Mouse (Mus musculus) thymus, postnatal 14 days (tissue): ENCODE measurements around the gene Dlgap1.

Experiments used
- DNase-seq: peaks from one replicate; pipeline ENCODE4 v3.0.0; 2021

The Dlgap1 gene

GRCm38 (mm10) chr17:69969021-69969815, at the start of gene Dlgap1:
Gene Dlgap1, plus strand, starts transcription at chr17:69969073.
- DNase-seq: no peak

DNA sequence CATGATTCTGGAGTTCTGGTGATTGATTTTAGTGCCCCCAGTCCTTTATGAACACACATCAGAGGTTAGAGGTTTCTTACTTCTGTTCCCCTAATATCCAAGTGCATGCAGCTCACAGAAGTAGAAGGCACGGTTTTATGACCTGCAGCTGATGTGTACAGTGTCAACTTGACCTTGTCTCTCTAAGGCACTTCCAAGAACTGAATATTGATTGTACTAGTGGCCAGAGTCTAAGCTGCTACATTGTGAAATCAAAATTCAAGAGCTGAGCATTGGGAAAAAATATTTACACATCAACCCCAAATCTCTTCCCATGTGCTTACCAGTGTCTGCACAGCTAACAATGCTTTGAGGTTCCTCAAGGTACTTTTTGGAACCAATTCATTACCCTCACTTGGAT, 13.9 kb upstream of the Dlgap1 start:
- DNase-seq: no peak

- DNase-seq: no peak
Measured at GRCm38 (mm10) chr17:69969816-69970750, 1.2 kb downstream of the Dlgap1 start.

- DNase-seq: no peak
Measured at GRCm38 (mm10) chr17:69973081-69973480, 4.2 kb downstream of the Dlgap1 start.

DNA sequence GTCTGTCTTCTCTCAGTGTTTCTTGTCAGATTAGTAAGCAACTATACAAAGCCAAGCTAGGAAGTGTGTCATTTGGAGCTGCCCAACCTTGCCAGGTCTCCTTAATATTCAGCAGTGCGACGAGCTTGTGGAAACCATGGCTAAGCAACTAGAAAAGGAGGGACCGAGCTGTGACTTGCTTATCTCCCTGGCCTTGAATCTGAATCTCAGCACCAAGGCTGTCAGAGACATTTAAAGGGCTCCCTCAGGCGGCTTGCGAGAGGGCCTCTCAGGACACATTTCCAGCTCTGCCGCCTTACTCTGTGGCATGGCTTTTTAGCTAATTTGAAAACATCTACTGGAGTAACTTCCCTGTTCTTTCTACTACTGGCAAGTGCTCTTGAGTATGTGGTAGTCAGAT, 5.1 kb downstream of the Dlgap1 start:
- DNase-seq: no peak

DNA sequence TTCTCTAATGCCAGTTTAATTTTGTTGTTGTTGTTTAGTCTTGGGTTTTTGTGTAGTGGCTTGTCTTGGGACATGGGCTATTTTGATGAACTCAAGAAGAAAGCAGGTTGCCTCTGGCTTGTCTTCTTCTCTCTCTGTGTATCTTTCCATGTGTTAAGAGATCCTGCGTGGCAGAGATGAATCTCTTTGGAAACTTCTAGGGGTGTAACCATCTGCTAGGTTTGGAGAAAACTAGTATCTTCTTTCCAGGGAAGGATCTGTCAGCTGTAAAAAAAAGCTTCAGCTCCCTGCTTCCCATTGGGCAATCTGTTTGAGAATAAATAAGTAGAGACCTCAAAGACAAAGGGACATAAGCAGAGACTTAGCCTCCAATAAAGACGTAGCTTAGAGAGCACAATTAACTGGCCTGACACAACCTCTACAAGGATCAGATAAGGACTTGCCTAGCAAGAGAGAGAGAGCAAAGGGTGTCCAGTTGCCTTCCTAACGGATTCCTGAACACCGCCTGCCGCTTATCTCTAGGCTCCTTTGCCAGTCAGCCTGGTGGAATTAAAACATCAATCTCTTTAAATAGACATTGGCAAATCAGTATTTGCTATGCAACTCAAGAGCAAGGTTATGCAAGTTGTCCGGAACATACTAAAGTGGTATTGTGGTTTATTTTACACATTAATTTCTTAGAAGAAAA, 13.5 kb downstream of the Dlgap1 start:
- DNase-seq: no peak

DNA sequence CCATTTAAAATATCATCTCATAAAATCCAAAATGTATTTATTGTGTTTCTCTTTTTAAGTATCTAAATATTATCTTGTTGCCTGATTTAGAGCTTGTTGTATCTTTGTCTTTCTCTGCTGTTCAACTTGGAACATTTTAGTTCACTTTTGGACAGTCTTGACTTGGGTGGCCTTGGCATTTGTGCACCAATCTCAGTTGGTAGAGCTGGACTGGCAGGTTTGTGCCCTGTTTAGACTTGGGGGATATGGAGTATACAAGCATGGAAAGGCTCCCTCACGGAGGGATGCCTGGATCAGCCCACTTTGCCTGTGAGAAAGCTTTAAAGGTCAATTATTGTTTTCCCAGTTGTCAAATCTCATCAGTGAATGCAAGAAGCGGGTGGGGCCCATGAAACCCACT, 27.5 kb downstream of the Dlgap1 start:
- DNase-seq: no peak

- DNase-seq: no peak
Measured at GRCm38 (mm10) chr17:70002026-70002425, 33.2 kb downstream of the Dlgap1 start.

DNA sequence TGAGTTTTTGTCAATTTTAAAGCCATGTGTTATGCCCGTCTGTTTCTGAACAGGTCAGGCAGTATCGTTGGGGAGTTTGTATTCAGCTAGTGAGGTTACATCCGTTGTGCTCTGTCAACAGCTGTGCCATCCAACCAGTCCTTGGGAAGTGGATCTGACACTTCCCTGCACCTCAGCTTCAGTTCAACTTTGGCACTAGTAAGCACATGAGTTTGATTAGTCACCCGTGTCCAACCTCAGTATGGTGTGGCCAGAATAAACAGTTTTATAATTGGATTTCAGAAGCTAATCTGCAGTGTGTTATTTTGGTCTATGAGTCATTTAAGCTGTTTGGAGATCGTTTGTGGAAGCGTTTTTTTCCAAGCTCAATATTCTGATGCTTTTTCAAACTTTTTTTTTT, 35.8 kb downstream of the Dlgap1 start:
- no peak for DNase-seq

DNA sequence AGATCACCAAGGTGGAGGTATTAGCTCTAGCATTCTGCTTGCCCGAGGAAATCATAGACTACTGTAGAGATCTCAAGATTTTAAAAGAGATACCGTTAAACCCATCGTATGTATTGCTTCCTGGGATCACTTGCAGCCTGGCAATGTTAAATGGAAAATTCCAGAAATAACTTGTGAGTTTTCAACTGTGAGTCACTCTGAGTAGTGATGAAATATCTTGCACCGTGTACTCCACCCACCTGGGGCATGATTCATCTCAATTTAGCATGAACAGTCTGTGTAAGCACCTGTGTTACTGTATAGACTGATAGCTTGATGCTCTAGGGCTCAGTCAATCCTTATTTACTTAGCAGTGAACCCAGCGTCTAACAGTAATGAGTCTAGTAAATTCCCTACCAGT, 38.7 kb downstream of the Dlgap1 start:
- DNase-seq: no peak

GRCm38 (mm10) chr17:70016511-70016910, 47.6 kb downstream of the Dlgap1 start:
- no peak for DNase-seq

- no peak for DNase-seq
Measured at GRCm38 (mm10) chr17:70020376-70020775, 51.5 kb downstream of the Dlgap1 start.

DNA sequence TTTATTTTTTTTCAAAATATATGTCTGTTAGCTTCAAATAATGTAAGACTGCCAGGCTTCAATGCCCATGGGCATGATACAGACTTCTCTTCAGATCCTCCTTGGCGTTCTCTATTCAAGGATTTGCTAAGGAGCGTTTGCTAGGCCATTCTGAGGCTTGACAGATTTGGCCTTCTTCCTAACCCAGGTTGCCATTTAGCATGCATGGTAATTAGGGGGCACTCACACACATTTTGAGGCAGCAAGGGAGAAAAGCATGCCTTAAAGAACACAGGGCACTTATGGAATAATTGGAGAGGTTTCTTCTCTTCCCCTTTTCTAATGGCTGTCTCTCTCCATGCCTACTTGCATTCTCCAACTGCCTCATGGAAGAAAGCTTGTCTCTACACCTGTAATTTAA, 53.7 kb downstream of the Dlgap1 start:
- DNase-seq: no peak

GRCm38 (mm10) chr17:70034862-70035261, 66.0 kb downstream of the Dlgap1 start:
- no peak for DNase-seq

DNA sequence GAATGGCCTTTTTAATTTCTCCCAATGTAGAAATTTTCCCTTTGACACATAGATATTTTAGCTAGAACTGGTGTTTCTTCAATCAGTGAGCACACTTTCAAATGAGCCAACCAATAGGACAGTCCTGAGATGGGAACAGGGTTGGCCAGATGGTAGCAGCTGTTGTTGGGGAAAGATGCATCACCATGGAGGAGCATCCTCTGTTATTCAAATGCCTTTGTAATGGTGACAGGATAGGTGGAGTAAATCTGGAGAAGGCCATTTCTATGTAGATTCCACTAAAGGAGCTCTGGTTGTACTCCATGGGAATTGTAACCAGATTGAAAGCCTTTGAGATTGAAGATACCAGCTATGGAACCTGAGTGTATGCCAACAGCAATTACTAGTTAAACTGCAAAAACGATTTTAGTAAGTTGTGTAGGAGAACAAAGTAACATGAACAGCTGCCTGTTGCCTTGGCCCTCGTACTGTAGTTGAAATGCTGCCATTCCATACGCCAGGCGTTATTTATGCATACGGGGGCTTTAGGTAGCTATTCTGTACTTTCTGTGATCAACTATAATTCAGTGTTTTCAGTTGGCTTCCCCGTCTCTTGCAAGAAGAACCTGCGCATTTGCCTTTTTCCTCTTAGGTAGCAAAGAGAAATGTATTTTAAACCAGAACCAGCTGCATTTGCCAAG, 72.0 kb downstream of the Dlgap1 start:
- DNase-seq: no peak

DNA sequence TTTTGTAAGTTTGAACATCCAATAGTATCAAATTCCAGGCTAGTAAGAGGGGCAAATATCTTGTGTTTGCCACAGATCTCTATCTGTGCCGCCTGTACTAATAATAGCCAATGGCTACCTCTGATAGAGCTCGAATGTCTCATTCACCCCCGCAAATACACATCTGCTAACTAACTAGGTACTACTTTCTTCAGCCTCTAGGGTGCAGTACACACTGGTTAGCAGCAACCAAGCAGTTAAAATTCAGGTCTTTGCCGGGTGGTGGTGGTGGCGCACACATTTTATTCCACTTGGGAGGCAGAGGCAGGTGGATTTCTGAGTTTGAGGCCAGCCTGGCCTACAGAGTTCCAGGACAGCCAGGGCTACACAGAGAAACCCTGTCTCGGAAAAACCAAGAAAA, 99.4 kb downstream of the Dlgap1 start:
- no peak for DNase-seq

GRCm38 (mm10) chr17:70072066-70072465, 103.2 kb downstream of the Dlgap1 start:
- DNase-seq: no peak

DNA sequence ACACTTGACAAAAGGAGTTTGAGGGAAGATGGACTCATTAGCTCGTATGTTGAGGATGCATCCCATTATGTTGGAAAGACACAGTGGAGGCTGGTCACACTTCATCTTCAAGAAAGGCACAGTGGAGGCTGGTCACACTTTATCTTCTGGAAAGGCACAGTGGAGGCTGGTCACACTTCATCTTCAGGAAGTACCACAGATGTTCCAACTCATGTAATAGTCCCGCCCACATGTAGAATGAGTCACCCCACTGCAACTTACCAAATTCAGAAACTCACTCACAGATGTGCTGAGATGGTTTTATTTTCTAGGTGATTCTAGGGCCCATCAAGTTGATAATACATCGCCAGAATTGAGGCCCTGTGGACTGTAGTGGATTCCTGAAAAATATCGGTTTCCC, 119.3 kb downstream of the Dlgap1 start:
- no peak for DNase-seq

- no peak for DNase-seq
Measured at GRCm38 (mm10) chr17:70090737-70091136, 121.9 kb downstream of the Dlgap1 start.

DNA sequence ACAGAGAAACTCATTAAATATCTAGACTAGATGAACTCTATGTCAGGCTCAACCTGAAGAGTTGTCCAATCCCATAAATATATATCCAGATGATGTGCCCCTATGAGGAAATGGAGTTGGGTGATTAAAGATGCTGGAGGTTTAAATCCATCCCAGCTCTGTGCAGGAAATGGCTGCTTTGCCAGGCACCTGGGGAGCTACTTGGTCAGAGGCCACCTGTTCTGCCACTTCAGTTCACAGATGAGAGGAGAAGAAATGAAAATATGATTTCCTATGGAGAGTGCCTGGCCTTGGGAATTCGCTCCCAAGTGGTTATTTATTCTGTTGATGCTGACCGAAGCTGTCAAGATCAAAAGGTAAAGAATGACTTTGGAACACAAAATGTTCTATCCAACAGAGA, 160.3 kb downstream of the Dlgap1 start:
- no peak for DNase-seq

DNA sequence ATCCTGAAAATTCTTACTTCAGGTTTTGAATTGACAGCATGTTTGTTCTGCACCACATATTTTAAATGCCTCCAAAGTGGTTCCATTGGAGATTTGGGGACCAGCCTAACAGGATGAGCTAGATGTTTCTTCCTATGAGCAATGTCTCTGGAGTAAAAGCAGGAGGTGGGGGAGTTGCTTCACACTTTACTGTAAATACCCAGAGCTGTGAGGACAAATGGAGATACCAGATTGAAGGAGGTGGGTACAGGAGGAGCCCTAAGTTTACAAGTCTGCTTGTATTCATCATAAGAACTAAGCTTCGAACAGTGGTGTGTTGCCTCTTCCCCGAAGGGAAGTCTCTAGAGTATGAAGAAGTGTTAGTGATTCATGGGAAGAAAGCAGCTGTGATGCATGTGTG, 201.0 kb downstream of the Dlgap1 start:
- no peak for DNase-seq

- no peak for DNase-seq
Measured at GRCm38 (mm10) chr17:70172500-70173036, 203.7 kb downstream of the Dlgap1 start.

DNA sequence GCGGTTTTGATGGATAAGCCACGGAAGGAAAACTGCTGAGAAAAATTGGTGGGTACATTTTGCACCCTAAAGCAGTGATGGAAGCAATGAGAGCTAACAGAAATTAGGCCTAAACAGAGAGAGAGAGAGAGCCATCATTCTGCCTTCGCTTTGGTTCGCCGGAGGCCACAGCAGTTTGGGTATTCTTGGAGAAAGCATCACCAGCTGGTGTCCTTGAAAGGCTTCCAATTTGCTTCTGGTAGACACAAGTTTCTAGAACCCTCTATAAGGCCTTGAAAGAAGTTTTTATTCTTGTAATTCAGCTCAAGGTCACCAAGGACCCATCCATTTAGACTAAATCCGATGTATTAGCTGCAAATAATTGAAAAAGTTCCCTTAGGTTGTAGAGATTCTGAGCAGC, 205.0 kb downstream of the Dlgap1 start:
- DNase-seq: no peak
